Mouse (Mus musculus) limb, embryonic 14.5 days (tissue): ENCODE data around the gene Ppil6. TPM values are rescaled to one million over a fixed set of nuclear protein-coding genes. Genes with fewer than 3 reads are reported as not detected.
A peak's percentile ranks its signal among the peaks of the same experiment; 100 is the strongest.

ENCODE experiments used
- ATAC-seq: fragments of 200-750 bp; cut with Nextera tagmentation; 2 replicates; pipeline ENCODE4 v1.8.0; 2017; ENCODE audit warnings: low read depth, moderate number of reproducible peaks, moderate TSS enrichment; ENCODE audit not compliant: low FRiP score
- DNase-seq: peaks from one replicate; pipeline ENCODE4 v3.0.0-alpha.2; 2015; ENCODE audit warnings: low spot score
- H3K27ac ChIP-seq: fragments of 300-500 bp; sonication (generic); replicated peaks from 2 replicates; pipeline ENCODE4 v1.5.1; 2014; ENCODE audit warnings: low read depth, mild to moderate bottlenecking, low read length, moderate library complexity, mixed read lengths
- H3K27me3 ChIP-seq: fragments of 300-500 bp; sonication (generic); 2 replicates; pipeline ENCODE4 v1.6.1; 2014; ENCODE audit warnings: low read length, mixed read lengths; ENCODE audit not compliant: control insufficient read depth, insufficient read depth
- H3K36me3 ChIP-seq: fragments of 300-500 bp; sonication (generic); 2 replicates; pipeline ENCODE4 v1.6.1; 2014; ENCODE audit warnings: mild to moderate bottlenecking, low read length, moderate library complexity, mixed read lengths; ENCODE audit not compliant: control insufficient read depth, insufficient read depth
- H3K4me1 ChIP-seq: fragments of 300-500 bp; sonication (generic); 2 replicates; pipeline ENCODE4 v1.6.1; 2014; ENCODE audit warnings: antibody characterized with exemption, low read length, mixed read lengths; ENCODE audit not compliant: control insufficient read depth, insufficient read depth
- H3K4me2 ChIP-seq: fragments of 300-500 bp; sonication (generic); replicated peaks from 2 replicates; pipeline ENCODE4 v1.6.1; 2014; ENCODE audit warnings: low read depth, mild to moderate bottlenecking, low read length, moderate library complexity; ENCODE audit not compliant: severe bottlenecking
- H3K4me3 ChIP-seq: fragments of 300-500 bp; sonication (generic); replicated peaks from 2 replicates; pipeline ENCODE4 v1.5.1; 2014; ENCODE audit warnings: low read length
- H3K9ac ChIP-seq: fragments of 300-500 bp; sonication (generic); 2 replicates; pipeline ENCODE4 v1.6.1; 2014; ENCODE audit warnings: mild to moderate bottlenecking, low read depth, low read length, moderate library complexity; ENCODE audit not compliant: severe bottlenecking
- H3K9me3 ChIP-seq: fragments of 300-500 bp; sonication (generic); 2 replicates; pipeline ENCODE4 v1.6.1; 2016; ENCODE audit warnings: low read length; ENCODE audit not compliant: control insufficient read depth
- POLR2A ChIP-seq: fragments of 200-500 bp; IDR thresholded peaks from 2 replicates; pipeline ENCODE4 v1.8.0; 2012; ENCODE audit warnings: inconsistent platforms, mild to moderate bottlenecking, moderate library complexity, borderline replicate concordance; ENCODE audit not compliant: insufficient read depth, insufficient read length; ENCODE audit errors: extremely low read depth
- WGBS: fragments of 180-500 bp; shearing (Covaris S2); extraction: QIAGEN DNeasy Blood & Tissue Kit; methylation state at CpG from one replicate; pipeline ENCODE4 v1.1.7; 2014; 5-methylcytosine and 5-hydroxymethylcytosine counted together
- polyA plus RNA-seq, 2 experiments: library from polyadenylated mRNA; depleted of rRNA in 1 of 2; stranded (reverse) in 1 of 2; unstranded in 1 of 2; fragments of >200 nt; fragmentation: Nextera tagmentation in 1 of 2; extraction: Ambion mirVana in 1 of 2; gene quantifications; 2 replicates each; pipeline versions ENCODE4 v1.2.1 to v1.2.3; 2012 to 2014

Gene Ppil6
- polyA plus RNA-seq, 2 experiments: 0.52 to 0.58 TPM

- Histone ChIP-seq H3K27ac (peak overlapping the region; percentile 84), H3K27me3 (no peaks in the 10 kb centered on the region), H3K9ac (peak overlapping the region; percentile 76), H3K4me1 (peaks cover 19% of the 10 kb centered on the region), H3K4me3 (peak overlapping the region; percentile 64), H3K4me2 (peak overlapping the region; percentile 67), H3K36me3 (peaks cover 38% of the 10 kb centered on the region), H3K9me3 (no peaks in the 10 kb centered on the region)
- peak; percentile 76 for ATAC-seq
- WGBS: 3% methylated on average over 20 of the region's 20 CpGs
- peak; percentile 72 for DNase-seq
- no peak for TF ChIP-seq POLR2A
These were observed 12.7 kb upstream of the Ppil6 start for GRCm38 (mm10) chr10:41477278-41478181.

GRCm38 (mm10) chr10:41479961-41480360, 10.3 kb upstream of the Ppil6 start:
- Histone ChIP-seq H3K27me3 (no peaks in the 10 kb centered on the region), H3K9me3 (no peaks in the 10 kb centered on the region), H3K4me2 (no peak overlapping the region), H3K4me1 (peaks cover 13% of the 10 kb centered on the region), H3K36me3 (peaks cover 58% of the 10 kb centered on the region), H3K4me3 (no peak overlapping the region), H3K9ac (no peak overlapping the region), H3K27ac (no peak overlapping the region)
- no peak for ATAC-seq
- WGBS: 96% methylated on average over 3 of the region's 3 CpGs
- no peak for TF ChIP-seq POLR2A
- no peak for DNase-seq

- no peak for ATAC-seq
- no peak for DNase-seq
- no peak overlapping the region for H3K9ac ChIP-seq
- no peak overlapping the region for H3K27ac ChIP-seq
- peaks cover 71% of the 10 kb centered on the region for H3K36me3 ChIP-seq
- WGBS: 68% methylated on average over 33 of the region's 33 CpGs
- H3K4me1 ChIP-seq: 0 out of 2 replicates have a peak, but pooled peaks cover 6% of the 10 kb centered on the region
- H3K4me2 ChIP-seq: no peak overlapping the region
- TF ChIP-seq POLR2A: no peak
- H3K9me3 ChIP-seq: no peaks in the 10 kb centered on the region
- no peak overlapping the region for H3K4me3 ChIP-seq
- no peaks in the 10 kb centered on the region for H3K27me3 ChIP-seq
These were observed 9.0 kb upstream of the Ppil6 start for GRCm38 (mm10) chr10:41480938-41481880.

GRCm38 (mm10) chr10:41482446-41482845, 7.8 kb upstream of the Ppil6 start:
- peaks cover 83% of the 10 kb centered on the region for H3K36me3 ChIP-seq
- DNase-seq: no peak
- H3K9ac ChIP-seq: no peak overlapping the region
- 0 out of 2 replicates have a peak, but pooled peaks cover 3% of the 10 kb centered on the region for H3K4me1 ChIP-seq
- H3K4me3 ChIP-seq: no peak overlapping the region
- WGBS: 81% methylated on average over 7 of the region's 7 CpGs
- no peaks in the 10 kb centered on the region for H3K9me3 ChIP-seq
- H3K27ac ChIP-seq: no peak overlapping the region
- no peak for TF ChIP-seq POLR2A
- no peak overlapping the region for H3K4me2 ChIP-seq
- ATAC-seq: no peak
- H3K27me3 ChIP-seq: no peaks in the 10 kb centered on the region

- Histone ChIP-seq H3K27me3 (no peaks in the 10 kb centered on the region), H3K4me1 (peaks cover 14% of the 10 kb centered on the region), H3K36me3 (peaks cover 71% of the 10 kb centered on the region), H3K27ac (no peak overlapping the region), H3K4me3 (no peak overlapping the region), H3K9ac (no peak overlapping the region), H3K4me2 (no peak overlapping the region), H3K9me3 (no peaks in the 10 kb centered on the region)
- DNase-seq (no peak), ATAC-seq (no peak)
- WGBS: 93% methylated on average over 16 of the region's 16 CpGs
- TF ChIP-seq POLR2A: no peak
These were observed 4.5 kb upstream of the Ppil6 start for GRCm38 (mm10) chr10:41485778-41486177.
